Mouse (Mus musculus) 3T3-L1 (cell line): ENCODE results near the gene Elp5.
A peak's percentile ranks its signal among the peaks of the same experiment; 100 is the strongest.
"Not testable (repeated sequence)": the region's sequence is repeated elsewhere in the genome, so short reads cannot be mapped to it uniquely, and the experiment has no call there.

Source experiments
- DNase-seq: peaks from one replicate; pipeline ENCODE4 v3.0.0-alpha.2; 2015; ENCODE audit warnings: low read depth, low spot score

The Elp5 gene

GRCm38 (mm10) chr11:69982225-69982624, at the start of gene Elp5:
Gene Elp5 (minus strand): TSS chr11:69982517.
- no peak for DNase-seq

DNA sequence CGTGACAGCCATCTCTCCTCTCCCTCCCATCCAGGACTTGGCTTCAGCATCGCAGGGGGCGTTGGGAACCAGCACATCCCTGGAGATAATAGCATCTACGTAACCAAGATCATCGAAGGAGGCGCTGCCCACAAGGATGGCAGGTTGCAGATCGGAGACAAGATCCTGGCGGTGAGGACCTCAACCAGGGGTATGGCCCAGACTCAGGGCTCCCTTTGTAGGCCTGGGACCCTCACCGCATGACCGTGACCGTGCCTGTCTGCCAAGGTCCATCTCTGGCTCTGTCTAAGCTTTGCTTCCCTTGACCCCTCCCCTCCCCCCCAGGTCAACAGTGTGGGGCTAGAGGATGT, 49.0 kb upstream of the Elp5 start:
- DNase-seq = no peak

DNA sequence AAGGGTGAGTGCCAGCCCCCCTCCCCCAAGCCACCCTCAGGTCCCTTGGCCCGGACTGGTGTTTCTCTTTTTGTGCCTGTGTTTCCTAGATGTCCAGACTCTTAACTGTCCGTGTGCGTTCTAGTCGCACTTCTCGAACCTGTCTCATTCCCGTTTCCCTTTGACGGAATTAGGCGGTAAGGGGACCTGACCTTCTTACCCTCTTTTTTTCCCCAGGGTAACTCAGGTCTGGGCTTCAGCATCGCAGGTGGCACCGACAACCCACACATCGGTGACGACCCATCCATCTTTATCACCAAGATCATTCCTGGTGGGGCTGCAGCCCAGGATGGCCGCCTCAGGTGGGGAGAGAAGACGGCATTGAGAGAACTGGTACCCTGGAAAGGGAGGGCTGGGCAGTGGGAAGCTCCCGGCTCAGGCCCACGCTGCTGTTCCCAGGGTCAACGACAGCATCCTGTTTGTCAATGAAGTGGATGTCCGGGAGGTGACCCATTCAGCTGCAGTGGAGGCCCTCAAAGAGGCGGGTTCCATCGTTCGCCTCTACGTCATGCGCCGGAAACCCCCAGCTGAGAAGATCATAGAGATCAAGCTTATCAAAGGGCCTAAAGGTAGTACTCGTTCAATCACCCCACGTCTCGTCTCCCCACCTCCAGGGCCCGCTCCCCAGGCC, 48.5 kb upstream of the Elp5 start:
- DNase-seq = no peak

DNA sequence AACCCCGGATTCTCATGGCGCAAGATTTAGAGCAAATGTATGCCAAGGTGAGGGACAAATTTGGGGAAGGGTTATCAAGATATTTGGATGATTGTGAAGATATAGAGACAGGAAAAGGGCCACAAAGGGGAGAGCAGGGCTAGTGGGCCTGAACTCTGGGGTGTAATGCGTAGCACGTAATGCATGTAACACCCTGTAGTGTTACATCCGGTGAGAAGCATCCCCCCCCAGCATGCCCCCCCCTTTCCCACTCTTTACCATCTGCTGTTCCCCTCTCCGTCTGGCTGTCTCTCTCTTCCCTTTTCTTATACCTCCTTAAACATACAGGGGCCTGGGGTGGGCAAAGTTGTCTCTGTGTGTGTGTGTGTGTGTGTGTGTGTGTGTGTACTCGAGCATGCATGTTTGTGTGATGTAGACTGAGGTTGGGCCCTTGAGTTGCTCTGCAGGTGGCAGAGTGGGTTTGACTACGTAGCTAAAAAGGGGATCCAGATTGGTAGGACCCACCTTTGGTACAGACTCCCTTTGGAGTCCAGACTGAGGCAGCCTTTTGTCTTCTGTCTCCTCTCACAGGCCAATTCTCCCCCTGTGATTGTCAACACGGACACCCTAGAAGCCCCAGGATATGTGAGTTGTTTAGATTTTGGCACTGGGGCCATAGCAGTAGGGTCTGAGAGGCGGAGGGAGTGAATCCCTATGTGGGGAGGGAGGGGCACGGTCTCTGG, 47.7 kb upstream of the Elp5 start:
- no peak for DNase-seq

- DNase-seq = peak; percentile 95
Measured at GRCm38 (mm10) chr11:70029130-70029801, 46.9 kb upstream of the Elp5 start.

DNA sequence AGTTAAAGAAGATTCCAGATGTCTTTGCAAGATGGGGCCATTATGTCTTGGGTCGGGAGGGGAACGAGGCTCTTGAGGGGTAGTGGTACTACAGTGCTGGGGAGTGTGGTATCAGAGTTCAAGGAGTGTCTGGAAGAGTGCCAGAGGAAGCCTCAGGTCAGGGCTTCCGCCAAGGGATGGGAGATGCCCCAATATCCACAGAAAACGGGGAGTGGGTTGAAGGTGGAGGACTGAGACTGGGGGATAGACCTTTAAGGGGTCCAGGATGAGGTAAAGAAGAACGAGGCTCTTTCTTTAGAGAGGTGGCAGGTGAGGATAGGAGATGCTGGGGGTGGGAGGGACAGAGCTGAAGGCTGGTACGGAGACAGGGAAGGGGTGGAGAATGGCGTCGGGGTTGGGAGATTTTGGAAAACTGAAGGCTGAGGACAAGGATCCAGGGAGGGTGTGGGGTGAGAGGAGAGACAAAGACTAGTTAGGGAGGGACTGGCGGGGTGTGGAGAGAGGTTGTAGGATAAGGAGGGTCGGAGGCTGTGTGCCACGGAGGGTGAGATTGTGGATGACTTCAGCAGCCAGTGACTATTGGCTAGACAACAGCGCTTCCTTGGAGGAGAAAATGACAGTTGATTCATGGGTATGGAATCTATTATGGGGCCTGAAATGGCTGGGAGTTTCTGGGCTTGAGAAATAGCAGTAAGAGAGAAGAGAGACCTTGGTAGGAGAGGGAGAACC, 46.2 kb upstream of the Elp5 start:
- peak; percentile 85 for DNase-seq

DNA sequence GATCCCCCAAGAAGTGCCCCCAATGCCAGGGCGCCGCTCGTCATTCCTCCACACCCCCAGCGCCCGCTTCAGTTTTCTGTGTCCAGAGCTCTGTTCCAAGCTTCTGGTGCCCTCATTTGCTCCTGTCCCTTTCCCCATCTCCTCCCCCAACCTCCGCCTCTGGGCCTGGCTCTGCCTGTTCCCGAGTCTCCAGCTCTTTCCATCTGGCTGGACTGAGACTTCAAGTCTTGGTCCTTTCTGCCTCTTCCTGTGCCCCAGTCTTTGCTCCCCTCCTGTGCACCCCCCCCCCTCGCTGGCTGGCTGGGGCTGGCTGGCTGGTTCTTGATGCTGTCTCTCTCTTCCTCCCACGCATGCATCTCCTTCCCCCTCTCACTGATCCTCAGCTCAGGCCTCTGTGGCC, 45.1 kb upstream of the Elp5 start:
- DNase-seq = peak; percentile 69

- DNase-seq = peak; percentile 92
Measured at GRCm38 (mm10) chr11:70026689-70027088, 44.4 kb upstream of the Elp5 start.

- no peak for DNase-seq
Measured at GRCm38 (mm10) chr11:70024151-70024514, 41.8 kb upstream of the Elp5 start.

DNA sequence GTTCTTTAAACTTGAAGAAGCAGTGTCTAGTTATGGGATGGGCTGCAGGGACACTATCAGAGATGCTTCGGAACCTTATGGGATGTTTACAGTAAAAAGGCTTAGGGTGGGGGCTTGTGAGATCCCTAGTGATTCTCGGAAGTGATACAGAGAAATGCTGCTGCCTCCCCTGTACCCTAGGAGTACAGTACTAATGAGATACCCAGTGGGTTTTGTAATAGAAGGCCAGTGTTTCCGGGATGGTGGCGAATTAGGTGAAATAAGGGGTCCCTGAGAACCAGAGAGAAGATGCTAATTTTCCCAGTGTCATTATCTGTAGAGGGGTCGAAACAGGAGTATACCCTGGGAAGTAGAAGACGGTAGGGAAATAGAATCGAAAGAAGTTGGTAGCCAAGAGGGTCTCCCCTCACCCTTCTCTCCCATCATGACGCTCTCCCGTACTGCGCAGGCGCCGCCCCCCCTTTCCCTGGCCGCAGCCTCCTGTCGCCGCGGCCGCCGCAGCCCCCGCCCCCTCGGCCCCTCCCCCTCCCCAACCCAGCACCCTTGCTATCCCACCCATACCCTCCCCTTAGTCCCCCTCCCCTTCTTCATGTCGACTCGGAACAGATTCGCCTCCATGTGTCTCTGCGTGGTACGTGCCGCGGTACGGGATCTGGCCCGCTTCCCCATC, 41.3 kb upstream of the Elp5 start:
- DNase-seq = no peak

- peak; percentile 96 for DNase-seq
Measured at GRCm38 (mm10) chr11:70021264-70022132, 39.2 kb upstream of the Elp5 start.

- DNase-seq = peak; percentile 96
Measured at GRCm38 (mm10) chr11:70020731-70021263, 38.5 kb upstream of the Elp5 start.

DNA sequence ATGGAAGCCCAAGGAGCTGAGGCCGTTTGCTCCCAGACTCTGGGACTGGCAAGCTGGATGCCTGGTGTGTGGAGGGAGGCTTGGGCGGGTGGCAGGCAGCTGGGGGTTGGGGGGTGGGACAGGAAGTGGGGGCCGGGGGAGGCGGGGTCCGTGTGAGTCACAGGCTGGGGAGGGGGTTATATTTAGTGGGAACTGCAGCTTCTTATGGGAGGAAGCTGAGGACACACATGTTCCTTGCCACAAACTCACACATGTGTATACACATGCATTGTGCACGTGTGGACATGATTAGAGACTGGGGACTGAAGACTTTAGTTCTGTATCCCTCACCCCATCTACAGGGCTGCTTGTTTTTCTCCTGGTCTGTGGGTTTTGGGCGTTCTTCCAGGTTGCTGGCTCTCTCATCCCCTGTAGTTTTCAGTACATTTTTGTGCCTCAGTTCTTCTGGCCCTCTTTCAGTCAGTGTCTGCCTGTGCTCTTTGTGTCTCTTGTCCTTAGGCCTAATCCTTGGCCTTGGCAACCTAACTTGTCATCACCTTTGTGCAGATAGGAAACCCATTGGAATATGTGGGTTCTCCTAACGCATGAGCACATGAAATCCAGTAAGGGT, 37.8 kb upstream of the Elp5 start:
- peak; percentile 68 for DNase-seq

- no peak for DNase-seq
Measured at GRCm38 (mm10) chr11:70019495-70020021, 37.2 kb upstream of the Elp5 start.

GRCm38 (mm10) chr11:70018131-70018990, 36.0 kb upstream of the Elp5 start:
- peak; percentile 75 for DNase-seq

DNA sequence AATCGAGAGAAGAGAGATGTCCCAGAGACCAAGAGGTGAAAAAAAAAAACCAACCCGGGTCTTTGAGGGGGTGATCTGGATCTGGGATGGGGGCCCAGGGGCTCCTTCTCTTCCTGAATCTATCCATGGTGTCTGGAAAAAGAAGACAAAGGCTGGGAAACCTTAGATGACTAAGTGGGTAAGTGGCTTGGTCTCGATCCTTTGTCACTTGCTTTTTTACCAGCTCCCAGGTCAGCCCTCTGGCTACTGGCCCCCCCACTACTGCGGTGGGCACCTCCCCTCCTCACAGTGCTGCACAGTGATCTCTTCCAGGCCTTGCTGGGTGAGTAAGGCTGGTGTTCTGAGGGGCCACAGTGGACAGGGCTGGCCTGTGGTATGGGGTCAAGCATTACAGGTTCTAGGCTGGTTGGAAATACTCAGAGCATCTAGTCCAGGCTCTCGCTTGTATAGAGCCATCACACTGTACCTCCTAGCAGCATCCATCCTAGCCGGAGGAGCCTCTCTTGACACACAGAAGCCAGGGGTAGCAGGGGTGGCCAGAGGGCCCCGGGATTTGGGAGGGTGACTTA, 35.0 kb upstream of the Elp5 start:
- DNase-seq = no peak

- DNase-seq = no peak
Measured at GRCm38 (mm10) chr11:70016669-70017068, 34.4 kb upstream of the Elp5 start, which contains the start of gene Dlg4. Gene Dlg4 (plus strand): TSS chr11:70016942.

DNA sequence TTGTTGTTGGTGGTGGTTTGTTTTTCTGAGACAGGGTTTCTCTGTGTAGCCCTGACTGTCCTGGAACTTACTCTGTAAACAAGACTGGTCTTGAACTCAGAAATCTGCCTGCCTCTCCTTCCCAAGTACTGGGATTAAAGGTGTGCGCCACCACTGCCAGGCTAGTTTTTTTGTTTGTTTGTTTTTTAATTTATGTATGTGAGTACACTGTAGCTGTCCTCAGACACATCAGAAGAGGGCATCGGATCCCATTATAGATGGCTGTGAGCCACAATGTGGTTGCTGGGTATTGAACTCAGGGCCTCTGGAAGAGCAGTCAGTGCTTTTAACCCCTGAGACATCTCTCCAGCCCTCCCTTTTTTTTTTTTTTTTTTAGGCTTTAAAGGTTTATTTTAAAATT, 33.9 kb upstream of the Elp5 start:
- not testable (repeated sequence) for DNase-seq
